Mouse (Mus musculus) small intestine, adult 2 months (tissue): ENCODE results near the gene Nedd9. TPM values are rescaled to one million over a fixed set of nuclear protein-coding genes. Genes with fewer than 3 reads are reported as not detected.

Experiments
- H3K27ac ChIP-seq: fragments of 200-500 bp; 2 replicates; pipeline ENCODE4 v1.5.1; 2012; ENCODE audit warnings: low read depth, low read length, control low read depth, inconsistent platforms; ENCODE audit not compliant: insufficient read depth
- H3K27me3 ChIP-seq: fragments of 200-500 bp; 2 replicates; pipeline ENCODE4 v1.6.1; 2012; ENCODE audit warnings: mild to moderate bottlenecking, moderate library complexity, low read length, inconsistent platforms; ENCODE audit not compliant: control insufficient read depth, insufficient read depth
- H3K36me3 ChIP-seq: fragments of 200-500 bp; 2 replicates; pipeline ENCODE4 v1.6.1; 2012; ENCODE audit warnings: mild to moderate bottlenecking, low read length, control low read depth, inconsistent platforms; ENCODE audit not compliant: control insufficient read depth, insufficient read depth
- H3K4me1 ChIP-seq: fragments of 200-500 bp; 2 replicates; pipeline ENCODE4 v1.6.1; 2012; ENCODE audit warnings: low read length, inconsistent platforms, mixed read lengths; ENCODE audit not compliant: control insufficient read depth, insufficient read depth, insufficient read length
- H3K4me3 ChIP-seq: fragments of 200-500 bp; 2 replicates; pipeline ENCODE4 v1.5.1; 2012; ENCODE audit warnings: low read depth, mild to moderate bottlenecking, control low read depth, inconsistent platforms, low read length, moderate library complexity
- CTCF ChIP-seq: fragments of 200-500 bp; IDR thresholded peaks from 2 replicates; pipeline ENCODE4 v1.5.1; 2012; ENCODE audit warnings: low read depth, mild to moderate bottlenecking, control low read depth, inconsistent platforms, low read length, moderate library complexity, mixed read lengths; ENCODE audit not compliant: insufficient replicate concordance, insufficient read length; ENCODE audit errors: extremely low read depth
- POLR2A ChIP-seq: fragments of 200-500 bp; IDR thresholded peaks from 2 replicates; pipeline ENCODE4 v1.6.1; 2012; ENCODE audit warnings: low read depth, mild to moderate bottlenecking, control low read depth, inconsistent platforms, low read length, moderate library complexity
- WGBS: fragments of 180-500 bp; shearing (Covaris S2); methylation state at CpG from one replicate; pipeline ENCODE4 v1.1.7; 2018; 5-methylcytosine and 5-hydroxymethylcytosine counted together
- polyA plus RNA-seq: library from polyadenylated mRNA; depleted of rRNA; stranded (reverse); fragments of >200 nt; gene quantifications from 2 replicates; pipeline ENCODE4 v1.2.3, GENCODE M21; 2012

Nedd9 gene
- polyA plus RNA-seq, 1 experiment: 18.1 TPM

DNA sequence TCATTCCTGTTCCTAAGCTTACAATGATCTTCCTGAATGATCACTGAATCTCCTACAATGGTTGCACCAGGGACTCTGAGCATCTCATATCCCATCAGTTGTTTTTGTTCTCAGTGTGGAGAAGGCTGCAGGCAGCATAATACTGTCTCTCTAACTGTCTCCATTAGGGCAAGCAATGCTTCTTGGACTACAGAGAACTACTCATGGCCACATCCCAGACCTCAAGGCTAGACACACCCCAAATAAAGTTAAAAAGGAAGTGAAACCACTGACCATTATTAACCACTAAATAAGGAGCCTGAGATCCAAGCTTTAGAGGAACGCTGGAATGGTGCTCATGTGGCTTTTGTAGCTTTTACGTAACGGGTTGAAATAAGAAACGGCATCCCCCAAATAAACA is 20.5 kb downstream of the Nedd9 start:
- Histone ChIP-seq H3K4me1 (peaks cover 14% of the 10 kb centered on the region), H3K4me3 (no peak overlapping the region), H3K27me3 (no peaks in the 10 kb centered on the region), H3K27ac (peak overlapping the region; percentile 84), H3K36me3 (no peaks in the 10 kb centered on the region)
- TF ChIP-seq CTCF (no peak), POLR2A (no peak)
- WGBS: 68% methylated on average over 4 of the region's 4 CpGs

- Histone ChIP-seq H3K27me3 (no peaks in the 10 kb centered on the region), H3K4me1 (peaks cover 14% of the 10 kb centered on the region), H3K4me3 (no peak overlapping the region), H3K27ac (peak overlapping the region; percentile 84), H3K36me3 (no peaks in the 10 kb centered on the region)
- WGBS: 33% methylated on average over 1 of the region's 1 CpGs
- TF ChIP-seq CTCF: no peak
- no peak for TF ChIP-seq POLR2A
These were observed 21.0 kb downstream of the Nedd9 start for GRCm38 (mm10) chr13:41466191-41466590.

DNA sequence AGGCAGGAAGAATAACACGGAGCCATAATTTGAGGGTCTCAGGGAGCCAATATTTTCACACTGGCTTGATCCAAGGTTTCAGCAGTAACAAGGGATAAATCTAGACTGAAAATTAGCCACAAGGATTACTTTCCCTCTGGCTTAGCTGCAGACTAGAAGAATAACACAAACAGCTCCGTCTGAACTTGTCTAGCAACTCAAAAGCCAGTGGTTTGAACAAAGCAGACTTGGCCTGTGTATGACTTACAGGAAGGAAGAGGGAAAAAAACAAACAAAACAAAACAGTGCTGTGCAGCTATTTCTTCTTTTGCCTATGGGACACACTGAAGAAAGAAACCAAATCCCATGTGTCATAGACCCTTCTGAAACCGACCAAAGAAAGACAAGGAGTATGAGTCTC is 25.7 kb downstream of the Nedd9 start:
- Histone ChIP-seq H3K36me3 (no peaks in the 10 kb centered on the region), H3K27me3 (no peaks in the 10 kb centered on the region), H3K27ac (no peak overlapping the region), H3K4me1 (peaks cover 9% of the 10 kb centered on the region; the same call in 1 of the 2 replicates), H3K4me3 (no peak overlapping the region)
- WGBS: 75% methylated on average over 3 of the region's 3 CpGs
- TF ChIP-seq POLR2A: no peak
- TF ChIP-seq CTCF: no peak

GRCm38 (mm10) chr13:41459683-41460286 is 27.4 kb downstream of the Nedd9 start:
- 72% methylated on average over 3 of the region's 3 CpGs for WGBS
- no peak for TF ChIP-seq CTCF
- TF ChIP-seq POLR2A: no peak

GRCm38 (mm10) chr13:41458709-41459108 is 28.5 kb downstream of the Nedd9 start:
- Histone ChIP-seq H3K36me3 (no peaks in the 10 kb centered on the region), H3K4me1 (peaks cover 7% of the 10 kb centered on the region; the same call in 1 of the 2 replicates), H3K27ac (no peak overlapping the region), H3K4me3 (no peak overlapping the region), H3K27me3 (no peaks in the 10 kb centered on the region)
- WGBS: 24% methylated on average over 2 of the region's 2 CpGs
- no peak for TF ChIP-seq CTCF
- no peak for TF ChIP-seq POLR2A

More at GRCm38 (mm10) chr13:41459683-41460286, 27.4 kb downstream of the Nedd9 start:
- Histone ChIP-seq H3K36me3 (no peaks in the 10 kb centered on the region), H3K27me3 (no peaks in the 10 kb centered on the region), H3K4me1 (peaks cover 7% of the 10 kb centered on the region; the same call in 1 of the 2 replicates), H3K4me3 (no peak overlapping the region), H3K27ac (no peak overlapping the region)

- Histone ChIP-seq H3K27ac (no peak overlapping the region), H3K4me1 (peaks cover 11% of the 10 kb centered on the region; the same call in 1 of the 2 replicates), H3K4me3 (no peak overlapping the region), H3K36me3 (no peaks in the 10 kb centered on the region), H3K27me3 (no peaks in the 10 kb centered on the region)
- TF ChIP-seq POLR2A (no peak), CTCF (no peak)
- 71% methylated on average over 10 of the region's 10 CpGs for WGBS
These were observed 29.3 kb downstream of the Nedd9 start for GRCm38 (mm10) chr13:41457798-41458390.

- no peak for TF ChIP-seq CTCF
- TF ChIP-seq POLR2A: no peak
These were observed 29.9 kb downstream of the Nedd9 start for GRCm38 (mm10) chr13:41457030-41457797.

More at GRCm38 (mm10) chr13:41457030-41457797, 29.9 kb downstream of the Nedd9 start:
- no peaks in the 10 kb centered on the region for H3K36me3 ChIP-seq
- 34% methylated on average over 7 of the region's 7 CpGs for WGBS
- no peaks in the 10 kb centered on the region for H3K27me3 ChIP-seq
- H3K4me3 ChIP-seq: no peak overlapping the region
- no peak overlapping the region for H3K27ac ChIP-seq
- H3K4me1 ChIP-seq: peaks cover 11% of the 10 kb centered on the region; the same call in 1 of the 2 replicates
